Mouse (Mus musculus) skeletal muscle tissue, postnatal 0 days (tissue): ENCODE results near the gene Taar9. TPM values are rescaled to one million over a fixed set of nuclear protein-coding genes. Genes with fewer than 3 reads are reported as not detected.

Source experiments
- polyA plus RNA-seq: library from polyadenylated mRNA; unstranded; fragments of >200 nt; fragmentation: Nextera tagmentation; extraction: Ambion mirVana; gene quantifications from 2 replicates; pipeline ENCODE4 v1.2.1, GENCODE M21; 2015

Gene Taar9
- polyA plus RNA-seq, result not detected in 2 replicates

GRCm38 (mm10) chr10:24109434-24109833 lies at the start of gene Taar9:
Gene Taar9, minus strand, starts transcription at chr10:24109534.

GRCm38 (mm10) chr10:24149135-24149781 lies 39.9 kb upstream of the Taar9 start, which contains the start of gene Stx7:
Gene Stx7, plus strand, starts transcription at chr10:24149302.

DNA sequence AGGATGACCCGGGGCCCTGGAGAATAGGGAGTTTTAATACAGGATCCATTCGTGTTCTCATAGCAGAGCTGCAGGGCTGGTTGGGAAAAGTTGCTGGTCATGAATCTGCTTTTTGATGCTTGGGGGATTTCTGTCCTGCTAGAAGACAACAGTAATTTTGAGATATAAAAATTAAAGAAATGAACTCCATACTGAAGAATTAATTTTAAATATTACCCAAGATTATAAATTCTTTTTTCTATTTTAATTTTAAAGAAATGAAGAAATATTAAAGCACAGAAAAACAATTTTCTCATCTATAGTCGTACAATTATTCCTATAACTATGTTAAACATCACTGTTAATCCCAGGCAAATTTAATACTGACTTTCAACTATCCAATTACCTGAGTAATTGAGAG lies 7.5 kb downstream of the Taar9 start, which contains the start of gene Taar8c:
TSS of gene Taar8c (minus strand) at position 101 of the 400 bp plus-strand sequence.

DNA sequence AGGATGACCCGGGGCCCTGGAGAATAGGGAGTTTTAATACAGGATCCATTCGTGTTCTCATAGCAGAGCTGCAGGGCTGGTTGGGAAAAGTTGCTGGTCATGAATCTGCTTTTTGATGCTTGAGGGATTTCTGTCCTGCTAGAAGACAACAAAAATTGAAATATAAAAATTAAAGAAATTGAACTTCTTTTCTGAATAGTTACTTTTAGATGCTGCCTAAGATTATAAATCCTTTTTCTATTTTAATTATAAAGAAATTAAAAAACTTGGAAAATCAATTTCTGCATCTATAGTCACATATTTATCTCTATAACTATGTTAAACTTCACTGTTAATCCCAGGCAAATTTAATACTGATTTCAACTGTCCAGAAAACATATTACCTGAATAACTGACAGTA lies 17.1 kb downstream of the Taar9 start, which contains the start of gene Taar8b:
TSS of gene Taar8b (minus strand) at position 101 of the 400 bp plus-strand sequence.

GRCm38 (mm10) chr10:24076200-24076599 lies 33.1 kb downstream of the Taar9 start, which contains the start of gene Taar8a:
Gene Taar8a, plus strand, starts transcription at chr10:24076500.

Other genes starting within 250 kb of the Taar9 start
- 0.19 and 0.44 TPM in 2 replicates for gene Vnn1, start 214.8 kb downstream of the Taar9 start, polyA plus RNA-seq
- not detected in 2 replicates for gene Taar1, start 189.2 kb downstream of the Taar9 start, polyA plus RNA-seq
- not detected in 2 replicates for gene Taar2, start 171.0 kb downstream of the Taar9 start, polyA plus RNA-seq
- not detected in 2 replicates for gene Taar3, start 160.0 kb downstream of the Taar9 start, polyA plus RNA-seq
- gene Taar4, start 149.0 kb downstream of the Taar9 start, polyA plus RNA-seq, result not detected in 2 replicates
- gene Taar5, start 138.8 kb downstream of the Taar9 start, polyA plus RNA-seq, result not detected in 2 replicates
- not detected in 2 replicates for gene Taar6, start 123.9 kb downstream of the Taar9 start, polyA plus RNA-seq
- not detected in 2 replicates for gene Taar7a, start 116.1 kb downstream of the Taar9 start, polyA plus RNA-seq
- not detected in 2 replicates for gene Taar7b, start 109.6 kb downstream of the Taar9 start, polyA plus RNA-seq
- gene Taar7d, start 82.3 kb downstream of the Taar9 start, polyA plus RNA-seq, result not detected in 2 replicates
- not detected in 2 replicates for gene Taar7e, start 71.9 kb downstream of the Taar9 start, polyA plus RNA-seq
- not detected in 2 replicates for gene Taar7f, start 60.0 kb downstream of the Taar9 start, polyA plus RNA-seq
- gene Taar8a, start 33.0 kb downstream of the Taar9 start, polyA plus RNA-seq, result not detected in 2 replicates
- not detected in 2 replicates for gene Taar8b, start 17.2 kb downstream of the Taar9 start, polyA plus RNA-seq
- not detected in 2 replicates for gene Taar8c, start 7.6 kb downstream of the Taar9 start, polyA plus RNA-seq
- 39.1 and 50.0 TPM in 2 replicates for gene Stx7, start 39.8 kb upstream of the Taar9 start, polyA plus RNA-seq
- gene Moxd1, start 114.0 kb upstream of the Taar9 start, polyA plus RNA-seq, result 3.9 and 4.3 TPM in 2 replicates